Mouse (Mus musculus): ENCODE results near the gene Cntrl. TPM values are rescaled to one million over a fixed set of nuclear protein-coding genes. Genes with fewer than 3 reads are reported as not detected.

The Cntrl gene
- polyA plus RNA-seq, 1 experiment: 0.63 TPM

DNA sequence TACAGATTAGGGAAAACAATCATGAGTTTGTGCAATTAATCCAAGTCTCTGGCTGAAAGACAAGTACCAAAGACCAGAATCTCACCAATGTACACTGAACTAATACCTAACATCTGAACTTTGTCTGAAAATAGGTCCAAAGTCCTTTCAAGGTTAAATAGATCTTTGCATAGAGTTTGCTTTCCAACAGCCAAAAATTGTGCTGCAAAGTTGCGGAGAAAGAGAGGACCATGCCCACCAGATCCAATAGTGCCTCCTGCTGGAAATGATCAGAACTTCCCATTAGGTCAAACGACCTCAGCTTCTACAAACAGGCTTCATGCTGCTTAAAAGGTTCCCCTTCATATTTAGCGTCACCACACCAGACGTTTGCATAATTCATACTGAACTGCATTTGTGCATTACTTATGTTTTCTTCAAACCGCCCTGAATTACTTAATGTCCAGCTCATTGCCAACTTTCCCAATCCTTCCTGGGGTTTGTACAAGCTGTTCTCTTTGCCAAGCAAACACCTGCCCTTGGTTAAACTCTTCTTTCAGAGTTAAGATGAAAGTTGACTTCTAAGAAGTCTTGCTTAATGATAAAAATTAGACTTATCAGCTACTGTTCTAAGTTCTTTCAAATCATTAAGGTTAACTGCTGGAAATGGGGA is 1.2 kb upstream of the Cntrl start:
- peaks cover 31% of the 10 kb centered on the region for H3K4me1 ChIP-seq (ENCODE audit: control insufficient read depth)
- H3K9me3 ChIP-seq (ENCODE audit: control insufficient read depth, low read length): no peaks in the 10 kb centered on the region
- no peak for TF ChIP-seq GATA1 (IDR thresholded peaks at IDR 0.05; ENCODE audit: low read length)
- no peak for TF ChIP-seq TAL1 (IDR thresholded peaks at IDR 0.05; ENCODE audit: low read length)
- H3K27me3 ChIP-seq (ENCODE audit: control insufficient read depth): no peaks in the 10 kb centered on the region
- peaks cover 2% of the 10 kb centered on the region; the same call in 1 of the 2 replicates for H3K36me3 ChIP-seq (ENCODE audit: control insufficient read depth)
- H3K4me3 ChIP-seq (replicated peaks): no peak overlapping the region

DNA sequence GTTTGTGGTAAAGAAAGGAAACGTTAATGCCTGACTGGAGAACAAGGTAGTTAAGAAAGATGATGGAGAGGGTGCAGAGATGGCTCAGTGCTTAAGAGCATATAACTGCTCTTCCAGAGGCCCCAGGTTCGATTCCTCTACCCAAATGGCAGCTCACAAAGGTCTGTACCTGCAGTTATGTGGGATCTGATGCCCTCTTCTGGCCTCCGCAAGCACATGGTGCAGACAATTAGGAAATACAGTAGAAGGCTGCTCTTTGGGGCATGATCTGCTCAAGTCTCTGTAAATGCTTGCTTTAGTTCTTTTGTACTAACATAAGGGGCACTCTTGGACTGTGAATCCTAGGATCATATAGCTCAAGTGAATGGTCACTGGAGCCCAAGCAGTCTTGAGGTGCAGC is 580 bp upstream of the Cntrl start:
- TF ChIP-seq GATA1 (IDR thresholded peaks at IDR 0.05; ENCODE audit: low read length): no peak
- no peak for TF ChIP-seq TAL1 (IDR thresholded peaks at IDR 0.05; ENCODE audit: low read length)
- Histone ChIP-seq H3K27me3 (ENCODE audit: control insufficient read depth) (no peaks in the 10 kb centered on the region), H3K4me3 (replicated peaks) (peak overlapping the region; percentile 81), H3K36me3 (ENCODE audit: control insufficient read depth) (peaks cover 4% of the 10 kb centered on the region; the same call in 1 of the 2 replicates), H3K9me3 (ENCODE audit: control insufficient read depth, low read length) (no peaks in the 10 kb centered on the region), H3K4me1 (ENCODE audit: control insufficient read depth) (peaks cover 31% of the 10 kb centered on the region)

DNA sequence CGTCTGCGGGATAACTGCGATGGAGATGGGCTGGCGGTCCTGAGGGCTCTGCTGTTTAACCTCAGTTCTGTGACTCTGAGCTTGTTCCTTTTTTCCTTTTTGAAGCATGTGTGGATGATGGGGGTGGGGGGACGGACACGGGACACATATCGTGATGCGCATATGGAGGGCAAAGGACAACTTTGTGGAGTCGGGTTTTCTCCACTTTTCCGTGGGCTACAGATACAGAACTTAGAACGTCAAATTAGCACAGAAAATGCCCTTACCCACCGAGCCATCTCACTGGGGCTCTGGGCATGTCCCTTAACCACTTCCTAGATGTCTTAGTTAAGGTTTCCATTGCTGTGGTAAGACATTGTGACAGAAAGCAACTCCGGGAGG is 622 bp downstream of the Cntrl start:
- Histone ChIP-seq H3K4me3 (replicated peaks) (peak overlapping the region; percentile 81), H3K4me1 (ENCODE audit: control insufficient read depth) (peaks cover 31% of the 10 kb centered on the region), H3K36me3 (ENCODE audit: control insufficient read depth) (peaks cover 10% of the 10 kb centered on the region), H3K27me3 (ENCODE audit: control insufficient read depth) (no peaks in the 10 kb centered on the region), H3K9me3 (ENCODE audit: control insufficient read depth, low read length) (no peaks in the 10 kb centered on the region)
- no peak for TF ChIP-seq GATA1 (IDR thresholded peaks at IDR 0.05; ENCODE audit: low read length)
- TF ChIP-seq TAL1 (IDR thresholded peaks at IDR 0.05; ENCODE audit: low read length): no peak

DNA sequence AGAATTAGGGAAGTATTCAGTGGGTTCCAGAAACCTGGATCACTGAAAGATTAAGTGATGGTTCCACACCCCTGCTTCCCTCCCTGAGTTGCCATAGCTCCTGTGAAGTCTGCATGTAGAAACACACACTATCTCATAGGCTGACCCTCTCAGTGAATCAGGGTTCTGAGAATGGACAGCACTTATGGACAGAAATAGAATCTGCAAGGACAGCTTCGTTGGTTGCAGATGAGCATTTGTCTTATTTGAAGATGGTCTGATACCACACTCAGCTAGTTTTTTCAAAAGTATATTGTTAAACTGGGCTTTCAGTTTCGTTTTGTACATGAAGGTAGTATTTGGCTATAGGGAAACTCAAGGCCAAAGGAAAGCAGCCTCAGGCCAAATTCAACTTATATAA is 1.2 kb downstream of the Cntrl start:
- H3K4me1 ChIP-seq (ENCODE audit: control insufficient read depth): peaks cover 31% of the 10 kb centered on the region

DNA sequence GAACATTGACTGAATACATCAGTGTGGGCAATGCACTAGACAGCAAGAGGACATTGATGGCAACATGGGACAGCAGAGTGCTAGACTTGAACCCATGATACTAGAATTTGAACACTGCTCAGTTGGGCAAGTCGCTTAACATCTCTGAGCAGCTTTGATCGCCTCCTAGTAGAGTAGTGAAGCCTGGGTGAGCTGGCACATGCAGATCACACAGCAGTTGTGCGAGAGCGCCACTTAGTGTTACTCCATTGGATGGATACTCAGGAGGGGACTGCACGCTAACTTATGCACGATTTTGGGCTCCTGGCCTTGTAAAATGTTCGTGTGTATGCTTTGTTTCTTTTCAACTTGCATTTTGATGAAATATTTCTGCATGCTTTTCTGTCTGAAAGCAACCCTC is 15.4 kb downstream of the Cntrl start:
- Histone ChIP-seq H3K9me3 (ENCODE audit: control insufficient read depth, low read length) (no peaks in the 10 kb centered on the region), H3K27me3 (ENCODE audit: control insufficient read depth) (no peaks in the 10 kb centered on the region), H3K36me3 (ENCODE audit: control insufficient read depth) (peaks cover 50% of the 10 kb centered on the region), H3K4me3 (replicated peaks) (no peak overlapping the region), H3K4me1 (ENCODE audit: control insufficient read depth) (no peaks in the 10 kb centered on the region)
- TF ChIP-seq TAL1 (IDR thresholded peaks at IDR 0.05; ENCODE audit: low read length) (no peak), GATA1 (IDR thresholded peaks at IDR 0.05; ENCODE audit: low read length) (no peak)

More for the DNA sequence above, 1.2 kb downstream of the Cntrl start:
- Histone ChIP-seq H3K9me3 (ENCODE audit: control insufficient read depth, low read length) (no peaks in the 10 kb centered on the region), H3K4me3 (replicated peaks) (peak overlapping the region; percentile 81), H3K27me3 (ENCODE audit: control insufficient read depth) (no peaks in the 10 kb centered on the region), H3K36me3 (ENCODE audit: control insufficient read depth) (peaks cover 13% of the 10 kb centered on the region)
- no peak for TF ChIP-seq TAL1 (IDR thresholded peaks at IDR 0.05; ENCODE audit: low read length)
- TF ChIP-seq GATA1 (IDR thresholded peaks at IDR 0.05; ENCODE audit: low read length): no peak

DNA sequence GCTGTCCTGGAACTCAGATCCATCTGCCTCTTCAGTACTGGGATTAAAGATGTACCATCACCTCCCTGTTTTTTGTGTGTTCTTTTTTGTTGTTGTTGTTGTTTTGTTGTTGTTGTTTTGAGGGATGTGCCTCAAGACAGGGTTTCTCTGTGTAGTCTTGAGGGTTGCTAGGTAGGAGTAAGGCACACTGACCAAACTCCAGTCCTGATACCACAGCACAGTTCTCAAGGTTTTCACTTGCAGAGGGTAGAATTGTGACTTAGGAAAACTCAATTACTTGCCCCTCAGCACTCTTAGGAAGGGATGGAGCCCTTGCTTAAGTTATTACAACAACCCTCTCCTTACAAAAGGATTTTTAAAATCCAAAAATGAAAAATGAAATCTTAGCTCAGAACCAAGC is 22.2 kb downstream of the Cntrl start:
- no peak for TF ChIP-seq TAL1 (IDR thresholded peaks at IDR 0.05; ENCODE audit: low read length)
- no peak for TF ChIP-seq GATA1 (IDR thresholded peaks at IDR 0.05; ENCODE audit: low read length)
- Histone ChIP-seq H3K4me3 (replicated peaks) (peak overlapping the region; percentile 69), H3K9me3 (ENCODE audit: control insufficient read depth, low read length) (no peaks in the 10 kb centered on the region), H3K27me3 (ENCODE audit: control insufficient read depth) (no peaks in the 10 kb centered on the region), H3K36me3 (ENCODE audit: control insufficient read depth) (peaks cover 36% of the 10 kb centered on the region), H3K4me1 (ENCODE audit: control insufficient read depth) (peaks cover 17% of the 10 kb centered on the region)

DNA sequence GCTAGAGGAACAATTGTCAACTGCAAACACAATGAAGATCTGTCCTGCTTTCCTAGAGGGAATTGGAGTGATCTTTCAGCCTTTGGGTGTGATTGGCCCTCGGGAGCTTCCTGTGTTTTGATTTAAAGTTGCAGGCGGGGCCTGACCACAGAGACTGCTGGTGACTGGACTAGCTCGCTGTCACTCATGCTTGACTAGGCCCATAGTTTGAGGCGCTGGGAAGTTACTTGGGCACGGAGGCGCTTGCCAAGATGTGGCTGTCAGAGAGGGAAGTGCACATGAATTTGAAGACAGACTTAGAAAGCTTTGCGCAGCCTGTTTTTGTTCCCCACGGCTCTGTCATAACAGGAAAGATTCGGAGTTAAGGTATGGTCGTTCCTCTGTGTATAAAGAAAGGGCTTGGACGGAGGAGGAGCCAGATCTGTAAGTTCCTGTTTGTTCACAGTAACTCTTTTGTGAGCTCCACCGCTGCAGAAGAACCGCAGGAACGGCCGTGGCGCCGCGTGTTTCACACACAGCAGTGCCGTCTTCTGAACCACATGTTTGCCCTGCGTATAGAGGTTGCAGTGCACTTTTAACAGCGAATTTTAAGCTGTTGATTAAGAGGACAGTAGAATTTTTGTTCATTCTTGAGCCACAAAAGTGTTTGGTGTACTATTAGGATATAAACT is 22.8 kb downstream of the Cntrl start:
- H3K36me3 ChIP-seq (ENCODE audit: control insufficient read depth): peaks cover 39% of the 10 kb centered on the region
- TF ChIP-seq GATA1 (IDR thresholded peaks at IDR 0.05; ENCODE audit: low read length) (no peak), TAL1 (IDR thresholded peaks at IDR 0.05; ENCODE audit: low read length) (no peak)
- peak overlapping the region; percentile 69 for H3K4me3 ChIP-seq (replicated peaks)
- H3K4me1 ChIP-seq (ENCODE audit: control insufficient read depth): peaks cover 17% of the 10 kb centered on the region
- no peaks in the 10 kb centered on the region for H3K27me3 ChIP-seq (ENCODE audit: control insufficient read depth)
- no peaks in the 10 kb centered on the region for H3K9me3 ChIP-seq (ENCODE audit: control insufficient read depth, low read length)

DNA sequence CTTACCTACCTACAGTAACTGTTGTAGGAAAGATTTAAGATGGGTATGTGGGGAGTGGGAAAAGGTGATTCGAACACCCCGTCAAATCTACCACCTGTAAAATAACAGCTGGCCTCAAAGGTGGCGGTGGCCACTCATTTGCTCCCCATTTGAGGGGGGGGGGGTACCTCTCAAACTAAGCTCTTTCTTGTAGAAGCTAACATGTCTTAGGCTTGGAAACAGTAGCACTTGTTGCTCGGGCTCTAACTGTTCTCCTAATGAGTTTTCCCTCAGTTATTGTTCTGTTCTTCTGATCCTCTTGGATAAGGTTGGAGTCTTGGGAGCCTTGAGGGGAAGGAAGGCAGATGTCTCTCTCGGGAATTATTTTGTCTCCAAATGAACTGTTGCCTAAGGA is 23.4 kb downstream of the Cntrl start:
- H3K36me3 ChIP-seq (ENCODE audit: control insufficient read depth): peaks cover 41% of the 10 kb centered on the region
- no peaks in the 10 kb centered on the region for H3K9me3 ChIP-seq (ENCODE audit: control insufficient read depth, low read length)
- peaks cover 17% of the 10 kb centered on the region for H3K4me1 ChIP-seq (ENCODE audit: control insufficient read depth)
- peak overlapping the region; percentile 69 for H3K4me3 ChIP-seq (replicated peaks)
- TF ChIP-seq GATA1 (IDR thresholded peaks at IDR 0.05; ENCODE audit: low read length) (no peak), TAL1 (IDR thresholded peaks at IDR 0.05; ENCODE audit: low read length) (no peak)
- H3K27me3 ChIP-seq (ENCODE audit: control insufficient read depth): no peaks in the 10 kb centered on the region

DNA sequence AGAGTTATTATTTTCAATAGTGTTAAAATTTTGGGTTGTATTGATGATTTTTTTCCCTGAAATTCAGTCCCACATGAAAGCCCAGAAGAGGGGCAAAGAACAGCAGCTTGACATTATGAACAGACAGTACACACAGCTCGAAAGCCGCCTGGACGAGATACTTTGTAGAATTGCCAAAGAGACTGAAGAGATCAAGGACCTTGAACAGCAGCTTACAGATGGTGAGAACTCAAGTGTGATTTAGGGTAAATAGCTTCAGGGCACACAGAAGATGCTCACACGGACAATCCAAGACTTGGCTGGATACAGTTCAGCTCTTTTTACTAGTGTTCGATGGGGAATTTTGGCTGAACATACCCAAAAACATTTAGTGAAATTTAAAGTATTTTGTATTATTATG is 24.6 kb downstream of the Cntrl start:
- H3K4me1 ChIP-seq (ENCODE audit: control insufficient read depth): peaks cover 17% of the 10 kb centered on the region
- H3K9me3 ChIP-seq (ENCODE audit: control insufficient read depth, low read length): no peaks in the 10 kb centered on the region
- TF ChIP-seq GATA1 (IDR thresholded peaks at IDR 0.05; ENCODE audit: low read length) (no peak), TAL1 (IDR thresholded peaks at IDR 0.05; ENCODE audit: low read length) (no peak)
- no peaks in the 10 kb centered on the region for H3K27me3 ChIP-seq (ENCODE audit: control insufficient read depth)
- peaks cover 44% of the 10 kb centered on the region for H3K36me3 ChIP-seq (ENCODE audit: control insufficient read depth)
- no peak overlapping the region for H3K4me3 ChIP-seq (replicated peaks)

All from erythroblast, embryonic 14.5 days (primary cell).